Mouse (Mus musculus) thymus, adult 2 months (tissue): ENCODE measurements at regions not wholly inside any gene's neighbourhood (a gene's known extent, or its start where the extent isn't known, plus 50 kb on each side); places are given as distances from the start of the nearest gene placed in this dataset.

Source experiments
- CTCF ChIP-seq: fragments of 200-500 bp; IDR thresholded peaks from 2 replicates; pipeline ENCODE4 v1.5.1; 2012; ENCODE audit warnings: mild to moderate bottlenecking, control low read depth, low read length, moderate library complexity, borderline replicate concordance; ENCODE audit not compliant: control insufficient read depth, poor library complexity, insufficient read depth; ENCODE audit errors: extremely low read depth
- POLR2A ChIP-seq: fragments of 200-500 bp; IDR thresholded peaks from 2 replicates; pipeline ENCODE4 v1.6.1; 2012; ENCODE audit warnings: mild to moderate bottlenecking, low read length, control low read depth, moderate library complexity; ENCODE audit not compliant: control insufficient read depth, poor library complexity, insufficient read depth; ENCODE audit errors: extremely low read depth

DNA sequence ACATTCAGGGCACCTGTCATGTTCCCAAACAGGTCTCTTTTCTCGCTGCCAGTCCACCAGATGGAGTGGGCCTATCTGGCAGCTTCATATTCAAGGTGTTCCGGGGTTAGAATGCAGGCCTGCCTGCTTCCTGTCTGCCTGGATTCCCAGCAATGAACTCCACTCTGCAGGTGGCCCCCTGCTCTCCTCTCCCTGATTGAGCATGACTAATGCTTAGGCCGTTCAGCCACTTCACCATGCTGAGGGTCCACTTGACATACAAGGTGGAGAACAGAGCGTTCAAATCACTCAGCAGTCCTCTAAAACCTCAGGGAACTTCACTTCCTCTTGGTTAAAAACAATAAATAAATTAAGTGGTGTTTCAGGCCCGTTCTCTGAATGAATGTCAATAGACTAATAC is 112.1 kb upstream of the Ralgapa2 start:
- TF ChIP-seq CTCF (no peak), POLR2A (no peak)
